Mouse (Mus musculus): ENCODE measurements around the gene Atp5g1. TPM values are rescaled to one million over a fixed set of nuclear protein-coding genes. Genes with fewer than 3 reads are reported as not detected.

The Atp5g1 gene
- polyA plus RNA-seq, 1 experiment from 2014 or later, result 551 TPM

- no peaks in the 10 kb centered on the region for H3K27me3 ChIP-seq (ENCODE audit: control insufficient read depth, insufficient read depth, low read length)
- WGBS, result 77% methylated on average over 4 of the region's 4 CpGs
- no peaks in the 10 kb centered on the region for H3K36me3 ChIP-seq (ENCODE audit: control insufficient read depth, insufficient read depth, low read length)
- no peak overlapping the region for H3K27ac ChIP-seq (ENCODE audit: low read depth, low read length)
- no peak overlapping the region for H3K4me3 ChIP-seq (ENCODE audit: low read depth, low read length)
- H3K9me3 ChIP-seq (ENCODE audit: control insufficient read depth, low read length), result no peaks in the 10 kb centered on the region
- H3K9ac ChIP-seq (ENCODE audit: low read length), result no peak overlapping the region
- no peak overlapping the region for H3K4me2 ChIP-seq (ENCODE audit: low read depth)
- no peaks in the 10 kb centered on the region for H3K4me1 ChIP-seq (ENCODE audit: control insufficient read depth, insufficient read depth, low read length)
- no peak for ATAC-seq (ENCODE audit: insufficient read depth, low FRiP score, low TSS enrichment)
- no peak for DNase-seq (ENCODE audit: low spot score)
These were observed 54.8 kb downstream of the Atp5g1 start for GRCm38 (mm10) chr11:96020622-96021021.

Other genes starting within 250 kb of the Atp5g1 start
- 6.6 and 8.5 TPM in 2 replicates for gene Gngt2, start 238.5 kb downstream of the Atp5g1 start, polyA plus RNA-seq (2014; fragmentation: Nextera tagmentation; extraction: Ambion mirVana)
- gene Abi3, start 233.2 kb downstream of the Atp5g1 start, polyA plus RNA-seq (2014; fragmentation: Nextera tagmentation; extraction: Ambion mirVana), result 0.82 and 1.4 TPM in 2 replicates
- not detected in 2 replicates for gene B4galnt2, start 160.8 kb downstream of the Atp5g1 start, polyA plus RNA-seq (2014; fragmentation: Nextera tagmentation; extraction: Ambion mirVana)
- gene Igf2bp1, start 69.7 kb downstream of the Atp5g1 start, polyA plus RNA-seq (2014; fragmentation: Nextera tagmentation; extraction: Ambion mirVana), result 80.8 and 84.4 TPM in 2 replicates
- gene Gip, start 51.1 kb downstream of the Atp5g1 start, polyA plus RNA-seq (2014; fragmentation: Nextera tagmentation; extraction: Ambion mirVana), result not detected in 2 replicates
- 41.7 and 46.6 TPM in 2 replicates for gene Snf8, start 40.8 kb downstream of the Atp5g1 start, polyA plus RNA-seq (2014; fragmentation: Nextera tagmentation; extraction: Ambion mirVana)
- 26.7 and 29.7 TPM in 2 replicates for gene Ube2z, start 10.3 kb downstream of the Atp5g1 start, polyA plus RNA-seq (2014; fragmentation: Nextera tagmentation; extraction: Ambion mirVana)
- gene Calcoco2, start 36.3 kb upstream of the Atp5g1 start, polyA plus RNA-seq (2014; fragmentation: Nextera tagmentation; extraction: Ambion mirVana), result not detected in 2 replicates
- not detected in 2 replicates for gene Ttll6, start 58.1 kb upstream of the Atp5g1 start, polyA plus RNA-seq (2014; fragmentation: Nextera tagmentation; extraction: Ambion mirVana)
- 0.33 and 0.35 TPM in 2 replicates for gene Hoxb13, start 118.6 kb upstream of the Atp5g1 start, polyA plus RNA-seq (2014; fragmentation: Nextera tagmentation; extraction: Ambion mirVana)
- 60.7 and 67.9 TPM in 2 replicates for gene Hoxb9, start 195.8 kb upstream of the Atp5g1 start, polyA plus RNA-seq (2014; fragmentation: Nextera tagmentation; extraction: Ambion mirVana)
- 27.9 and 28.2 TPM in 2 replicates for gene Hoxb8, start 206.2 kb upstream of the Atp5g1 start, polyA plus RNA-seq (2014; fragmentation: Nextera tagmentation; extraction: Ambion mirVana)
- gene Hoxb7, start 211.0 kb upstream of the Atp5g1 start, polyA plus RNA-seq (2014; fragmentation: Nextera tagmentation; extraction: Ambion mirVana), result 65.5 and 65.9 TPM in 2 replicates
- 81.4 and 87.2 TPM in 2 replicates for gene Hoxb6, start 216.8 kb upstream of the Atp5g1 start, polyA plus RNA-seq (2014; fragmentation: Nextera tagmentation; extraction: Ambion mirVana)
- 49.0 and 49.1 TPM in 2 replicates for gene Hoxb5, start 227.7 kb upstream of the Atp5g1 start, polyA plus RNA-seq (2014; fragmentation: Nextera tagmentation; extraction: Ambion mirVana)
- 3.1 and 3.8 TPM in 2 replicates for gene Hoxb4, start 242.6 kb upstream of the Atp5g1 start, polyA plus RNA-seq (2014; fragmentation: Nextera tagmentation; extraction: Ambion mirVana)
- 10.3 and 14.2 TPM in 2 replicates for gene Hoxb3, start 247.7 kb upstream of the Atp5g1 start, polyA plus RNA-seq (2014; fragmentation: Nextera tagmentation; extraction: Ambion mirVana)

Measured in neural tube, embryonic 11.5 days (tissue).